Mouse (Mus musculus) induced T-regulatory cell, adult 2 months (primary cell): ENCODE measurements around the gene Alg5.

Experiments used
- DNase-seq: peaks from one replicate; pipeline ENCODE4 v3.0.0-alpha.2; 2012; ENCODE audit warnings: low read depth

Gene Alg5

GRCm38 (mm10) chr3:54737317-54737716 is 2.0 kb downstream of the Alg5 start:
- DNase-seq = no peak

- no peak for DNase-seq
Observed at GRCm38 (mm10) chr3:54741965-54742364, 6.6 kb downstream of the Alg5 start.

GRCm38 (mm10) chr3:54745799-54746198 is 10.5 kb downstream of the Alg5 start:
- peak; percentile 43 for DNase-seq

GRCm38 (mm10) chr3:54753411-54753810 is 18.1 kb downstream of the Alg5 start:
- no peak for DNase-seq

- DNase-seq = no peak
Observed at GRCm38 (mm10) chr3:54755145-54756041, 20.1 kb downstream of the Alg5 start, which contains the start of gene Smad9. Gene Smad9 (plus strand): TSS chr3:54755582.

- DNase-seq = no peak
Observed at GRCm38 (mm10) chr3:54756058-54756457, 20.7 kb downstream of the Alg5 start.

- DNase-seq = no peak
Observed at GRCm38 (mm10) chr3:54757446-54757845, 22.1 kb downstream of the Alg5 start.

- no peak for DNase-seq
Observed at GRCm38 (mm10) chr3:54759211-54759610, 23.9 kb downstream of the Alg5 start.

- DNase-seq = no peak
Observed at GRCm38 (mm10) chr3:54760321-54761115, 25.2 kb downstream of the Alg5 start.

GRCm38 (mm10) chr3:54761258-54761657 is 25.9 kb downstream of the Alg5 start:
- no peak for DNase-seq

- DNase-seq = no peak
Observed at GRCm38 (mm10) chr3:54764418-54764817, 29.1 kb downstream of the Alg5 start.

GRCm38 (mm10) chr3:54765521-54765920 is 30.2 kb downstream of the Alg5 start:
- DNase-seq = peak; percentile 26

- DNase-seq = no peak
Observed at GRCm38 (mm10) chr3:54766034-54766433, 30.7 kb downstream of the Alg5 start.

GRCm38 (mm10) chr3:54766811-54767210 is 31.5 kb downstream of the Alg5 start:
- no peak for DNase-seq

GRCm38 (mm10) chr3:54768592-54768991 is 33.3 kb downstream of the Alg5 start:
- no peak for DNase-seq

GRCm38 (mm10) chr3:54769349-54770275 is 34.3 kb downstream of the Alg5 start:
- no peak for DNase-seq

GRCm38 (mm10) chr3:54773613-54774012 is 38.3 kb downstream of the Alg5 start:
- no peak for DNase-seq

- no peak for DNase-seq
Observed at GRCm38 (mm10) chr3:54775989-54776631, 40.8 kb downstream of the Alg5 start.

- no peak for DNase-seq
Observed at GRCm38 (mm10) chr3:54790601-54791000, 55.3 kb downstream of the Alg5 start.

- no peak for DNase-seq
Observed at GRCm38 (mm10) chr3:54791822-54792677, 56.7 kb downstream of the Alg5 start.
